Mouse (Mus musculus) hindbrain, embryonic 11.5 days (tissue): ENCODE data around the gene Bola1. TPM values are rescaled to one million over a fixed set of nuclear protein-coding genes. Genes with fewer than 3 reads are reported as not detected.
A peak's percentile ranks its signal among the peaks of the same experiment; 100 is the strongest.
"Not testable (repeated sequence)": the region's sequence is repeated elsewhere in the genome, so short reads cannot be mapped to it uniquely, and the experiment has no call there.

Experiments
- ATAC-seq: fragments of 200-750 bp; cut with Nextera tagmentation; 2 replicates; pipeline ENCODE4 v1.8.0; 2017; ENCODE audit warnings: mild to moderate bottlenecking, moderate TSS enrichment, moderate library complexity; ENCODE audit not compliant: low FRiP score
- DNase-seq: peaks from one replicate; pipeline ENCODE4 v3.0.0-alpha.2; 2015; ENCODE audit warnings: low spot score
- H3K27ac ChIP-seq: fragments of 300-500 bp; sonication (generic); 2 replicates; pipeline ENCODE4 v1.5.1; 2014; ENCODE audit warnings: mild to moderate bottlenecking, low read depth, low read length
- H3K27me3 ChIP-seq: fragments of 300-500 bp; sonication (generic); 2 replicates; pipeline ENCODE4 v1.6.1; 2014; ENCODE audit warnings: mild to moderate bottlenecking, low read length, moderate library complexity, mixed read lengths; ENCODE audit not compliant: control insufficient read depth, insufficient read depth
- H3K36me3 ChIP-seq: fragments of 300-500 bp; sonication (generic); 2 replicates; pipeline ENCODE4 v1.6.1; 2014; ENCODE audit warnings: mild to moderate bottlenecking, low read length, moderate library complexity, mixed read lengths; ENCODE audit not compliant: control insufficient read depth, insufficient read depth
- H3K4me1 ChIP-seq: fragments of 300-500 bp; sonication (generic); replicated peaks from 2 replicates; pipeline ENCODE4 v1.6.1; 2014; ENCODE audit warnings: low read length, mixed read lengths; ENCODE audit not compliant: control insufficient read depth, insufficient read depth
- H3K4me2 ChIP-seq: fragments of 300-500 bp; sonication (generic); replicated peaks from 2 replicates; pipeline ENCODE4 v1.6.1; 2014; ENCODE audit warnings: mild to moderate bottlenecking, low read depth, low read length
- H3K4me3 ChIP-seq: fragments of 300-500 bp; sonication (generic); 2 replicates; pipeline ENCODE4 v1.5.1; 2014; ENCODE audit warnings: low read depth, low read length
- H3K9ac ChIP-seq: fragments of 300-500 bp; sonication (generic); 2 replicates; pipeline ENCODE4 v1.6.1; 2014; ENCODE audit warnings: low read depth, low read length
- H3K9me3 ChIP-seq: fragments of 300-500 bp; sonication (generic); 2 replicates; pipeline ENCODE4 v1.6.1; 2016; ENCODE audit warnings: low read length; ENCODE audit not compliant: control insufficient read depth
- WGBS: fragments of 180-500 bp; shearing (Covaris S2); extraction: QIAGEN DNeasy Blood & Tissue Kit; methylation state at CpG from one replicate; pipeline ENCODE4 v1.1.7; 2014; 5-methylcytosine and 5-hydroxymethylcytosine counted together
- polyA plus RNA-seq: library from polyadenylated mRNA; unstranded; fragments of >200 nt; fragmentation: Nextera tagmentation; extraction: Ambion mirVana; gene quantifications from 2 replicates; pipeline ENCODE4 v1.2.1, GENCODE M21; 2014

Gene Bola1
- 73.3 and 77.6 TPM in 2 replicates for polyA plus RNA-seq

- Histone ChIP-seq H3K4me3 (peak within 1 kb of the TSS; percentile 62), H3K4me1 (peaks cover 6% of the 10 kb centered on the region), H3K27me3 (no peaks in the 10 kb centered on the region), H3K27ac (peak within 1 kb of the TSS; percentile 96), H3K9me3 (no peaks in the 10 kb centered on the region), H3K36me3 (no peaks in the 10 kb centered on the region), H3K9ac (peak within 1 kb of the TSS; percentile 84), H3K4me2 (peak within 1 kb of the TSS; percentile 87)
- under 1% methylated on average over 37 of the region's 37 CpGs for WGBS
- DNase-seq: peak; percentile 76
- ATAC-seq: peak; percentile 88
Measured at GRCm38 (mm10) chr3:96219661-96220130, at the start of gene Bola1, which contains the start of gene Hist2h2ab. Gene Bola1, minus strand, starts transcription at chr3:96219709. Gene Hist2h2ab, plus strand, starts transcription at chr3:96219865.

GRCm38 (mm10) chr3:96268776-96269378 lies 49.4 kb upstream of the Bola1 start:
- H3K27ac ChIP-seq: peak overlapping the region; percentile 92
- H3K9ac ChIP-seq: peak overlapping the region; percentile 75
- 1% methylated on average over 9 of the region's 44 CpGs for WGBS
- DNase-seq, H3K36me3 ChIP-seq, H3K27me3 ChIP-seq, H3K4me1 ChIP-seq, H3K9me3 ChIP-seq: not testable (repeated sequence)
- H3K4me2 ChIP-seq: peak overlapping the region; percentile 82
- peak; percentile 65 for ATAC-seq
- H3K4me3 ChIP-seq: peak overlapping the region; percentile 56

DNA sequence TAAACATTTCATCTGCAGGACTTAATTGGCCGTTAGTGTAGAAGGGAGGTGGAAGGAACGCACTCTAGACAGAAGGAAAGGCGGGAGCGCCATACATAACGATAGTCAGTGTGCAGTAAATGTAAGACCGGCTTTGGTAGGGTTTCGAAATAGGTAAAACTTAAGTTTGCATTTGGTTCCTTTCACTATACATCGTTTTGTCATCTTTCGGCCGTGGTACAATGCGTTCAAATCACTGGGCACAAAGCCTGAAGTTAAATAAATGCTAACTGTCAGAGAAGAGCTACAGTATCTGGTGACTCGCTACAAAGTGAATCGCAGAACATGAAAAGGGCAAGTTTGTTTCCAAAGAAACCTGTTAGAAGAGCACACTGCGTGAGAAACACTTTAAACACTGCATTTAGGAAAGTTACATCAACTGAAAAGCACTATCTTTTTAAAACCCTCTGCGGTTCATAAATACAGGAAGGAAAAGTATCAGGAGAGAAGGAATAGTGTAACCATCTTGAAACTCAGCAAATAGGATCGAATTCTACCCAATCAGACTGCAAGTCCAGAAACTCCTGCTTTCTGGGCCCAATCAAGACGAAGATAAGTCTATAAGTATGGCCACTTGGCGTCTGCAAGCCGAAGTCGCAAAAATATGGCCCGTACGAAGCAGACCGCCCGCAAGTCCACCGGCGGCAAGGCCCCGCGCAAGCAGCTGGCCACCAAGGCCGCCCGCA lies 48.7 kb upstream of the Bola1 start, which contains the start of gene Hist2h3b:
Hist2h3b (plus strand) TSS at position 604 of the 725 bp plus-strand sequence.
- H3K9ac ChIP-seq: peak within 1 kb of the TSS; percentile 75
- WGBS: 27% methylated on average over 29 of the region's 30 CpGs

GRCm38 (mm10) chr3:96267541-96267940 lies 48.0 kb upstream of the Bola1 start:
- Histone ChIP-seq H3K27ac (peak overlapping the region; percentile 85), H3K4me1 (0 out of 2 replicates have a peak, but pooled peaks cover 2% of the 10 kb centered on the region), H3K27me3 (no peaks in the 10 kb centered on the region), H3K4me2 (no peak overlapping the region), H3K36me3 (no peaks in the 10 kb centered on the region), H3K9ac (no peak overlapping the region), H3K9me3 (no peaks in the 10 kb centered on the region), H3K4me3 (no peak overlapping the region)
- 83% methylated on average over 4 of the region's 4 CpGs for WGBS
- ATAC-seq (no peak), DNase-seq (no peak)

More for the DNA sequence above, 48.7 kb upstream of the Bola1 start, which contains the start of gene Hist2h3b:
- Histone ChIP-seq H3K4me3 (peak within 1 kb of the TSS; percentile 56), H3K4me1 (0 out of 2 replicates have a peak, but pooled peaks cover 2% of the 10 kb centered on the region), H3K36me3 (no peaks in the 10 kb centered on the region), H3K27me3 (no peaks in the 10 kb centered on the region), H3K27ac (peak within 1 kb of the TSS; percentile 92), H3K9me3 (no peaks in the 10 kb centered on the region), H3K4me2 (peak within 1 kb of the TSS; percentile 82)
- ATAC-seq (peak; percentile 73), DNase-seq (peak; percentile 79)

GRCm38 (mm10) chr3:96266132-96266710 lies 46.7 kb upstream of the Bola1 start:
- Histone ChIP-seq H3K27me3 (no peaks in the 10 kb centered on the region), H3K4me3 (no peak overlapping the region), H3K9ac (no peak overlapping the region), H3K9me3 (no peaks in the 10 kb centered on the region), H3K4me1 (peaks cover 5% of the 10 kb centered on the region; the same call in 1 of the 2 replicates), H3K27ac (no peak overlapping the region), H3K36me3 (no peaks in the 10 kb centered on the region), H3K4me2 (no peak overlapping the region)
- 91% methylated on average over 8 of the region's 8 CpGs for WGBS
- ATAC-seq: no peak
- no peak for DNase-seq

DNA sequence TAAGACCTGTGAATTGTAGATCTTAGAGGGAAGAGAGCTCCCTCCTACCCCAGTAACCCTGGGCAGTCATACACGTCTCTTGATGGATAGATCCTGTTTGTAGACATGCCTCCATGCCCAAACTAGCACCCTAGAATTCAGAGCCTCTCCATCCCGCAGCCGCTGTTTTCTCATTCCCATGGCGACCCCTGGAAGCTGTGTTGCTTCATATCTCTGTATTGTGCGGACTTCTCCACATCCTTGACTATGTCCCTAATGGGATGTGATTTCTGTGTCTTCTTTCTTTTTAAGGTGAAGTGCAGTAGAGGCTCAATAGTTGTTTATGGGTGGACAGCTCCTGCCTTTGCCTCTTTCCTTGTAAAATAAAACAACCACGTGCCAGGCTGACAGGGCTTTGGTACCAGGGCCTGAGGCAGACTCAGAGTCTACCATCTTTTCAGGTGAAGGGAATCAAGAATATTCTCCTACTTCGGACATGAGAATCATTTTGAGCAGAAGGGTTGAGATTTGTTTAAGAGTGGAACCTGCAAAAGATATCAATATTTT lies 45.0 kb upstream of the Bola1 start:
- H3K36me3 ChIP-seq: no peaks in the 10 kb centered on the region
- no peak overlapping the region for H3K4me3 ChIP-seq
- DNase-seq: no peak
- H3K27ac ChIP-seq: peak overlapping the region; percentile 97
- H3K27me3 ChIP-seq: no peaks in the 10 kb centered on the region
- no peaks in the 10 kb centered on the region for H3K9me3 ChIP-seq
- H3K4me1 ChIP-seq: peaks cover 5% of the 10 kb centered on the region; the same call in 1 of the 2 replicates
- ATAC-seq: no peak
- peak overlapping the region; percentile 64; the same call in 1 of the 2 replicates for H3K4me2 ChIP-seq
- 69% methylated on average over 7 of the region's 7 CpGs for WGBS
- H3K9ac ChIP-seq: peak overlapping the region; percentile 8; the same call in 1 of the 2 replicates

DNA sequence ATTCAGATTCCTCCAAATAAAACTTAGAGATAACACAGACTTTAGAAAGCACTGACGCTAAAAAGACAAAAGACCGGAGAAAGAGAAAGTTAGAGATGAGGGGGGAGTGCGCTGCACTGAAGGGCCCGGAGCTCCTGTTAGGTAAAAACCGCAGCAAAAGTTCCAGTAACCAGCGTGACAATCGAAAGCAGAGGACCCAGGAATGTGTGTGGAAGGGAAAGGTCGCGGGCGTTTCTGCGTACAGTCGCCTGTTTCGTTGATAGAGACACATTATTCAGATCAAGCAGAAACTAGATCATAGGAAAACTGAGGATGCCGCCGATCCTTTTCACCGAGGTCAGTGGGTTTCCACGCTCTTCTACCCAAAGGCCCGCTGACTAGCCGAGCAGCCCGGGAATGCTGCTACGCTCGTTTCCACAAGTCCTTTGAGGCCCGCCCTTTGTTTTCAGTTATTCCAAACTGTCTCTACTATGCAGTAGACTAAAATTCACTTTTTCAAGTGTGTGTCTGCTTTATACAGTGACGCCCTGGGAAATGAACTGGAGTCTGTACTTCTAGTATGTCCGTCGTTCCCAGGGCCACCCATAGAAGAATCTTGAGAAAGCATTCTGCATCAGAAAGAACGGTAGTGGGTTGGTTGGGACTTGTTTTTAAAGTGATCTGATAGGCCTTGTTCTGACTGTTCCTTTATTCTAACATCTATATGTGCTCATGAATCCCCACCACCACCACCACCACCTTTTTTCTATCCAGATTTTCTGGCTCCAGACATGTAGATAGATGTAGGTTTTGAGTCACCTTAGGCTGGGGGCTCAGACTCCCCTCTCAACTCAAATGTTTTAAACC lies 44.3 kb upstream of the Bola1 start:
- DNase-seq: peak; percentile 67
- Histone ChIP-seq H3K9ac (peak overlapping the region; percentile 85), H3K4me3 (peak overlapping the region; percentile 57), H3K27me3 (no peaks in the 10 kb centered on the region), H3K27ac (peak overlapping the region; percentile 97), H3K4me2 (peak overlapping the region; percentile 64), H3K36me3 (no peaks in the 10 kb centered on the region), H3K9me3 (no peaks in the 10 kb centered on the region), H3K4me1 (peaks cover 5% of the 10 kb centered on the region; the same call in 1 of the 2 replicates)
- WGBS: 7% methylated on average over 27 of the region's 27 CpGs
- peak; percentile 28; the same call in 1 of the 2 replicates for ATAC-seq
